Mouse (Mus musculus): ENCODE results near the gene Alkbh6.

DNA sequence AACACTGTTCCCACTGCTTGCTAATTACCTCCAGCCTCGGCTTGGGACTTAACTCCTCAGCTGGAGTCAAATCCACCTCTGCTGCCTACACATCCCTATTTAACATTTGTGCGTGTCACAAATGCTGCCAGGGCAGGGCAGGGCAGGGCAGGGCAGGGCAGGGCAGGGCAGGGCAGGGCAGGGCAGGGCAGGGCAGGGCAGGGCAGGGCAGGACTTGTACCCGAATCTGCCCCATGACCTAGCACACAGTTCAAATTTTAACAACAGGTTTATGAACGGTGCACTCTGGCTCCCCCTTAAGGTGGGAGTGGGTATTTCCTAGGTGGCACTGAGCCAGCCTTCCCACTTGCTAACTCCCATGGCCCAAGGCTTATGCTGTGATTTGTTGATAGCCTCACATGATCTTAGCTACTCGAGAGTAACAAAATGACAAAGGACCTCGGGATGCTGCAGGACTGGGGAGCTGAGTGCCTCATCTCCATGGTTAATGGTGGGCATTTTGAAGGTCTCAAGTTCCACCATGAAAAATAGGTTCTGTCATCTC lies 44.8 kb downstream of the Alkbh6 start:
- TF ChIP-seq CTCF (IDR thresholded peaks at IDR 0.05; ENCODE audit: low read depth, low read length) (peak; percentile 76), POLR2A (IDR thresholded peaks at IDR 0.05; ENCODE audit: extremely low read depth, insufficient read depth, low read length) (no peak)
